Mouse (Mus musculus) liver, embryonic 14.5 days (tissue): Measurements from ENCODE around the gene Rab14. TPM values are rescaled to one million over a fixed set of nuclear protein-coding genes. Genes with fewer than 3 reads are reported as not detected.

ENCODE experiments used
- ATAC-seq: fragments of 200-750 bp; cut with Nextera tagmentation; 2 replicates; pipeline ENCODE4 v1.8.0; 2017; ENCODE audit warnings: moderate number of reproducible peaks, mild to moderate bottlenecking, moderate library complexity; ENCODE audit not compliant: insufficient read depth
- DNase-seq, 3 experiments: peaks; one replicate each; pipeline ENCODE4 v3.0.0-alpha.2; 2012 to 2013; ENCODE audit warnings: low read depth in 3 of 3, low spot score in 3 of 3
- H3K27ac ChIP-seq: fragments of 300-500 bp; sonication (generic); 2 replicates; pipeline ENCODE4 v1.5.1; 2014; ENCODE audit warnings: moderate library complexity, mild to moderate bottlenecking, control low read depth, inconsistent platforms
- H3K27me3 ChIP-seq: fragments of 300-500 bp; sonication (generic); 2 replicates; pipeline ENCODE4 v1.6.1; 2014; ENCODE audit warnings: mild to moderate bottlenecking, low read length, moderate library complexity; ENCODE audit not compliant: control insufficient read depth, insufficient read depth
- H3K36me3 ChIP-seq: fragments of 300-500 bp; sonication (generic); replicated peaks from 2 replicates; pipeline ENCODE4 v1.6.1; 2014; ENCODE audit warnings: low read depth; ENCODE audit not compliant: control insufficient read depth, insufficient read depth
- H3K4me1 ChIP-seq, 2 experiments: fragments of 200-500 bp in 1 of 2; fragments of 300-500 bp in 1 of 2; sonication (generic) in 1 of 2; replicated peaks; 2 replicates each; pipeline ENCODE4 v1.6.1; 2012 to 2014; ENCODE audit warnings: antibody characterized with exemption in 1 of 2, inconsistent platforms in 1 of 2, low read length in 1 of 2; ENCODE audit not compliant: control insufficient read depth in 2 of 2, insufficient read depth in 2 of 2
- H3K4me2 ChIP-seq: fragments of 300-500 bp; sonication (generic); 2 replicates; pipeline ENCODE4 v1.6.1; 2014; ENCODE audit warnings: low read depth, mild to moderate bottlenecking, control low read depth, moderate library complexity
- H3K4me3 ChIP-seq, 2 experiments: fragments of 200-500 bp in 1 of 2; fragments of 300-500 bp in 1 of 2; sonication (generic) in 1 of 2; 2 replicates each; pipeline ENCODE4 v1.5.1; 2012 to 2014; ENCODE audit warnings: low read depth in 2 of 2, low read length in 2 of 2, mild to moderate bottlenecking in 2 of 2, control low read depth in 1 of 2, inconsistent platforms in 1 of 2, moderate library complexity in 1 of 2; ENCODE audit not compliant: insufficient read depth in 1 of 2
- H3K9ac ChIP-seq: fragments of 300-500 bp; sonication (generic); replicated peaks from 2 replicates; pipeline ENCODE4 v1.6.1; 2014; ENCODE audit warnings: mild to moderate bottlenecking, control low read depth, moderate library complexity
- H3K9me3 ChIP-seq: fragments of 300-500 bp; sonication (generic); 2 replicates; pipeline ENCODE4 v1.6.1; 2016; ENCODE audit warnings: low read length, mixed read lengths; ENCODE audit not compliant: control insufficient read depth
- CTCF ChIP-seq: IDR thresholded peaks from 2 replicates; pipeline ENCODE4 v1.5.1; 2016; ENCODE audit warnings: antibody characterized with exemption, low read depth, control low read depth
- EP300 ChIP-seq: IDR thresholded peaks from 2 replicates; pipeline ENCODE4 v1.6.1; 2016; ENCODE audit warnings: antibody characterized with exemption, low read depth
- WGBS: fragments of 180-500 bp; shearing (Covaris S2); extraction: QIAGEN DNeasy Blood & Tissue Kit; methylation state at CpG from one replicate; pipeline ENCODE4 v1.1.7; 2014; ENCODE audit not compliant: insufficient replicate concordance; 5-methylcytosine and 5-hydroxymethylcytosine counted together
- polyA plus RNA-seq, 2 experiments: library from polyadenylated mRNA; depleted of rRNA in 1 of 2; stranded (reverse) in 1 of 2; unstranded in 1 of 2; fragments of >200 nt; fragmentation: Nextera tagmentation in 1 of 2; extraction: Ambion mirVana in 1 of 2; gene quantifications; 2 replicates each; pipeline versions ENCODE4 v1.2.1 to v1.2.3; 2012 to 2014

Gene Rab14
- polyA plus RNA-seq, 2 experiments, result 35.3 to 81.1 TPM

- Histone ChIP-seq H3K4me2 (no peak overlapping the region), H3K9me3 (no peaks in the 10 kb centered on the region), H3K9ac (no peak overlapping the region), H3K4me3 (no peak overlapping the region), H3K4me1 (peaks cover 0 to 2% of the 10 kb centered on the region in 2 experiments; a peak in 1 of 4 replicates), H3K36me3 (peaks cover 24% of the 10 kb centered on the region), H3K27ac (no peak overlapping the region), H3K27me3 (no peaks in the 10 kb centered on the region)
- no peak for DNase-seq
- 76% methylated on average over 3 of the region's 3 CpGs for WGBS
- no peak for TF ChIP-seq CTCF
- no peak for TF ChIP-seq EP300
- ATAC-seq, result no peak
Measured at GRCm38 (mm10) chr2:35158358-35158757, 42.6 kb downstream of the Rab14 start.

GRCm38 (mm10) chr2:35157836-35158235 is 43.1 kb downstream of the Rab14 start:
- H3K27ac ChIP-seq, result no peak overlapping the region
- DNase-seq, result no peak
- TF ChIP-seq CTCF (no peak), EP300 (no peak)
- H3K4me3 ChIP-seq, result no peak overlapping the region
- H3K4me2 ChIP-seq, result no peak overlapping the region
- no peak for ATAC-seq
- peaks cover 0 to 2% of the 10 kb centered on the region in 2 experiments; a peak in 1 of 4 replicates for H3K4me1 ChIP-seq
- no peak overlapping the region for H3K9ac ChIP-seq
- 83% methylated on average over 7 of the region's 7 CpGs for WGBS
- H3K36me3 ChIP-seq, result peaks cover 23% of the 10 kb centered on the region
- no peaks in the 10 kb centered on the region for H3K27me3 ChIP-seq
- no peaks in the 10 kb centered on the region for H3K9me3 ChIP-seq

GRCm38 (mm10) chr2:35156985-35157384 is 43.9 kb downstream of the Rab14 start:
- Histone ChIP-seq H3K9me3 (no peaks in the 10 kb centered on the region), H3K4me1 (peaks cover 0 to 2% of the 10 kb centered on the region in 2 experiments; a peak in 1 of 4 replicates), H3K36me3 (peaks cover 25% of the 10 kb centered on the region), H3K4me2 (no peak overlapping the region), H3K27ac (no peak overlapping the region), H3K9ac (no peak overlapping the region), H3K4me3 (no peak overlapping the region), H3K27me3 (no peaks in the 10 kb centered on the region)
- no peak for DNase-seq
- 44% methylated on average over 2 of the region's 2 CpGs for WGBS
- ATAC-seq, result no peak
- no peak for TF ChIP-seq EP300
- no peak for TF ChIP-seq CTCF

- ATAC-seq (no peak), DNase-seq (no peak)
- H3K9me3 ChIP-seq, result no peaks in the 10 kb centered on the region
- H3K27ac ChIP-seq, result no peak overlapping the region
- TF ChIP-seq CTCF, result no peak
- TF ChIP-seq EP300, result no peak
- no peak overlapping the region for H3K4me2 ChIP-seq
- H3K4me1 ChIP-seq, result peaks cover 0 to 2% of the 10 kb centered on the region in 2 experiments; a peak in 1 of 4 replicates
- peaks cover 35% of the 10 kb centered on the region for H3K36me3 ChIP-seq
- H3K27me3 ChIP-seq, result no peaks in the 10 kb centered on the region
- H3K9ac ChIP-seq, result no peak overlapping the region
- no peak overlapping the region for H3K4me3 ChIP-seq
- WGBS, result 73% methylated on average over 8 of the region's 8 CpGs
Measured at GRCm38 (mm10) chr2:35153844-35154554, 46.9 kb downstream of the Rab14 start.

GRCm38 (mm10) chr2:35153179-35153578 is 47.7 kb downstream of the Rab14 start:
- WGBS, result 61% methylated on average over 6 of the region's 6 CpGs
- no peak for ATAC-seq
- Histone ChIP-seq H3K9me3 (no peaks in the 10 kb centered on the region), H3K4me2 (no peak overlapping the region), H3K4me1 (peaks cover 0 to 2% of the 10 kb centered on the region in 2 experiments; a peak in 1 of 4 replicates), H3K27ac (no peak overlapping the region), H3K4me3 (no peak overlapping the region), H3K36me3 (peaks cover 35% of the 10 kb centered on the region), H3K9ac (no peak overlapping the region), H3K27me3 (no peaks in the 10 kb centered on the region)
- DNase-seq, result no peak
- TF ChIP-seq CTCF, result no peak
- TF ChIP-seq EP300, result no peak
